Mouse (Mus musculus): Measurements from ENCODE around the gene Gm10401. TPM values are rescaled to one million over a fixed set of nuclear protein-coding genes. Genes with fewer than 3 reads are reported as not detected.
A peak's percentile ranks its signal among the peaks of the same experiment; 100 is the strongest.

Gene Gm10401
- not detected for total RNA-seq (2021)

DNA sequence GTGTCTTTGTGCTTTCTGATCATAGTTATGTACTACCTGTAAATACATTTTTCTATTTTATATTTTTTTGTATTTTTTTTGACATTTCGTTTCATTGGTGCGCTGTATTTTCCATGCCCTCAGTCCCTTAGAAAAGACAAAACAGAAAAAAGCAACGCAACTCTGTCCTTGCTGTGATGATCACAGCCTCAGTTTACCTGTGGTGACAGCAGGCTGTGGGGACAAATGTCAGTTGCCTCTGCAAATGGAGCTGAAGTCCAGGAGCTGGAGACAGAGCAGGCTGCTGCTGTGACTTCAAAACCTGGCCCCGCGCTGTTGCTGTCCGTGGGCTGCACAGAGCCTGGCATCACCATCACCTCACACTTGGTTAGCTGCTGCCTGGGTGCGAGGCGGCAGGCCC is at the start of gene Gm10401:
Gene Gm10401, minus strand, starts transcription at position 101 of the 400 bp plus-strand sequence.
- DNase-seq: no peak

DNA sequence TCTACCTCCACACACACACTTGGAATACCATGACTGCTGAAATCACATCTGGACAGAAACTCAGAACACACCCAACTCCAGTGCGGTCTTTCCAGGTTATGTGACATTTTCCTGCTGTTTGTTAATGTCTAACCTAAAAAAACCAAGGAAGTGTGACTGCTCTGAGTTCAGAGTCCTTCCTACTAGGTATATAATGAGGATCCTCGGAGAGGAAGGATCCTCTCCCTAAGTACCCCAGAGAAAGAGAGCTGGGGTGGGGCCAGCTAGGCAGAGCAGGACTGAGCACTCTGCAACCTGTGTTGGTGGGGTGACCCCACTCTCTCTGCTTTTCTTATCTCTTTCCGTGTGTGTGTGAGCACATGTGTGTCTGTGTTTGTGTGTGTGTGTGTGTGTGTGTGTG is 49.3 kb upstream of the Gm10401 start:
- DNase-seq: no peak

DNA sequence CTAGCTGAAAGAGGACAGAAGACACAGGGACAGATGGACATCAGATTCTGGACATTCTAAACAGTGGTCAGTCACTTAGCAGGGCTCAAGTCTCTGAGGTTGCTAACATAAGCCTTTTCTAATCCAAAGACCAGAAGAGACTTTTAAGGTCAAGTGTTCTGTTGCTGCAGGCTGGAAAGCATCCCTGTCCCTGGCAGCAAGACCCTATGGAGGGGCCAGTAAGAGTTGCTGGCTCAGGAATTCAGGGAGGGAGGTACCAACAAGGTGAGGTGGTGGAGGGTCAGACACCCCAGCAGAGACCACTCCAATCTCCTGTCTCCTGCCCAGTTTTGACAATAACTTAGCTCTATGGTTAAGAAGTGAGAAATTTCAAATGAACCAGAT is 48.6 kb upstream of the Gm10401 start:
- DNase-seq: no peak

DNA sequence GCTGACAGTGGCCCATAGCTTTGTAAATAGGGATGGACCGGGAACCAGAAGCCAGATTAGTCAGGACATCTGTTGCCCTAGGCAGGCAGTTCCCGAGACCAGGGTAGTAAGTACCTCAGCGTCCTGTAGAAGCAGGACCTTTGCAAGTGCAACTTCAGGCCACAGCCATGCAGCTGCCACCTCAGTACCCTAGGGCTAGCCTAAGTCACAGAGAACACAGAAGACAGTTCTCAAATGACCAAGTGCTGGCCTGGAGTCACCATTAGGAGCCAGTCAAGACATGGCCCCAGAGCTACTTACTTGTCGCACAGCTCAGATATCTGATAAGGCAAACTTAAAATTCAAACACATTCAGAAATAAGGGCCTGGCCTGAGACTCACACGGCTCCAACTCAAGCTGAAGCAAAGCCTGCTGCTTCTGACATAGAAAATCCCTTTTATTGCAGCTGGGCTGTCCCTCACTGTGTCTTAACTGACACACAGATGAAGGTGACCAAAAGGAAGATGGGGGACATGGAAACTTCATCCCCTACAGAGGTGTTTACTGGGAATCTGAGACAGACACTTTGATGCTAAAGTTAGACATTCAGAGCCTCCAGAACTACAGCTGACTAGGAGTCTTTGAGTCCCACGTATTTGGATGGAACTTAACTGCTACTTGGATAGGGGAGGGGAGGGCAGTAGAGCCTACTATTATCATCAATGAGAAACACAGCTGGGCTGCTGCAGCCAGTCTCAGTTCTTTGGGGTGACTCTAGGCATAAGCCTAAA is 48.1 kb upstream of the Gm10401 start:
- peak; percentile 3 for DNase-seq

DNA sequence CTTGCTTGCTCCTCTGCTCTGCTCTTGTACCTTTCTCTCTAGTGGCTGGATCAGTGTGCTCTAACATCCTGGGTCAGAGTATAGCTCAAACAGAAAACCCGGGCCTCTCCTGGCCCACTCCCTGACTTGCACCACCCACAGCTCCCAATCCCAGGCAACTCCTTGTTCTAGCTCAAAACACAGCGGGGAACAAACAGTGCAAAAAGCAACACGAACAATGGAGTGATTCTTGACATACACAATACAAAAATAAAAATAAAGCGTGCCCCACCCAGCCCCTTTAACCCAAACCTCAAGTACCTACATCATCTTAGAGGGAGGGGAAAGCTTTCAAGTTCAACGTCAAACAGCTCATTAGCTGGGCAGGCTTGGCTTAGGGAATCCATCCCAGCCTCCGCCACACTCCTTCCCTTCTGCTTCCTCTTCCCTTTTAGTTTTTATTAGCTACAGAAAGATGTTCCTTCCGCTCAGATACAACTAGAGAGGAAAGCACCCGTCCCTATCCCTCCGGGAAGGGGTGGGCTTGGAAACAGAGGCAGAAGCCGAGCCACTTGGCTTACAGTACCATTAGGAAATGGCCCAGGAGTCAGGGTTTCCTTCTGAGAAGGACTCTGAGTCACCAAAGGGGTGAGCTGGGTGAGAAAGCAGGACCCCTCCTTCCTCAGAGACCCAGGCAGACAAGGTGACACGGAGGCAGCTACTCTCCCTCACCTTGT is 47.3 kb upstream of the Gm10401 start:
- no peak for DNase-seq

DNA sequence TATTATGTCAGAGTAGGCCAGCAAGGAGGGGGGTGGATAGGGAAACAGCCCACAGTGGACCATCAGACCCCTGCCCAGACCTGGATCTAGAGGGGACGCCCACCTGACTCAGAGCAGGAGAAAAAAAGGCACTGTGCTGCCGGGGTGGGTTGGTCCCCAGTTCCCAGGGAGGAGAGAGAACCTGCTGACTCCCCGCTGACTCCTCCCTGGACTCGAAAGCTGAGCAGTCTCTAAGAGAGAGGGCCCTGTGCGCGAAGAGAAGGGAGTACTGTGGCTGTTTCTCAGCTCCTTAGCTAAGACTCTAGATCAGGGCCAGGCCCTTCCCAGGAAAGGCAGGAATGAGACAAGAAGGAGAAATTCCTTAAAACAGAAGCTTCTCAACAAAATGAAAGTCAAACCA is 46.4 kb upstream of the Gm10401 start:
- DNase-seq: no peak

DNA sequence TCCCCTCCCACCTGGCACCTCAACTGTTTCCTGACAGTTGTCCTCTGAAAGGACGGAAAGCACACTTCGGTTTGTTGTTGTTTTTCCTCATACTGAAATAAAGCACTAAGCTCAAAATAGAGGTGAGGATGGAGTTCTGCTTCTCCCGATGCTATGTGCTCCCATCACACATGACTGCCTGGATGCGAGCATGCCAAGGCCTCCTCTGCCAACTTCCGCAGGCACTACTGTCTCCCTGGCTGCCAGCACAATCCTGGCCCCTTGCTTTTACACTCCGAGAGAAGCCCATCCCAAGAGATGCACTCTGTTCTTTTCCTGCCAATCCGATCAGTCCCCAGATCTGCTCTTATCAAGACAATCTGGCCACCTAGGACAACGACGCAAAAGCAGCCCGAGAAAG is 45.5 kb upstream of the Gm10401 start:
- no peak for DNase-seq

DNA sequence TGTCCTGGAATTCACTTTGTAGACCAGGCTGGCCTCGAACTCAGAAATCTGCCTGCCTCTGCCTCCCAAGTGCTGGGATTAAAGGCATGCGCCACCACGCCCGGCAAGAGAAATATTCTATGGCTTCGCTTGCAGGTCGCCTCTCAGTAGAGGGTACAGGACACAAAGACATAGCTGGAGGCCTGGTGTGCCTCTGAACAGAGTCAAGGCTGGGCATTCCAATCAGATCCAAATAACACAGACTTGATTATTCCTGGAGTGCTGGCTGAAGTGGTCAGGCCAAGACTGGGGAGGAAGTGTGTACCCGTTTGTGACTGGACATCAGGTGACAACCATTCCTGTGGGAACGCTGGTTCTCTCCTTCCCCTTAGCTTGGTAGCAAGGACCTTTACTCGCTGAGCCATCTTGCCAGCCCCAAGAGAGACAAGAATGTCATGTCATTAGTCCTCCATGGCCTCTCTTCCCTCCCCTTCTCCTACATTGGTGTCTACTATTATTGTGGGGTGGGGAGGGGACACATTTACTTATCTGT is 44.1 kb upstream of the Gm10401 start:
- no peak for DNase-seq

DNA sequence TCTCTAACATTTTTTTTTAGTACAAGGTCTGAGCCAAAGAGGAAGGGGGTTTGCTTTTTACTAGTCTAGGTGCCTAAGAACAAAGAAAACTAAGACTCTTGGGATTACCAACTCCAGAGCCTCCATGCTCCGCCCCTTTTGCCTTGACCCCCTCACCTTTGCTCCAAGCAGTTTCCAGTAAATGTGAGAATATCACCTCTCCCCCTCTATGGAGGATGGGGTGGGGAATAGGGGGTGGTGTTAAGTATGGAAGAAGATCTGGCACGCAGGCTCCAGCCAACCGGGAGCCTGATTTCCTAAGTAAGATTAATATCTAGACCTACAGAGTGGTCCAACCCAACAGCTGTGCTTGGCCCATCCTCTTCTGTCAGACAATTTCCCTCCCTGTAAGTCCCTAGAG is 42.6 kb upstream of the Gm10401 start:
- no peak for DNase-seq

DNA sequence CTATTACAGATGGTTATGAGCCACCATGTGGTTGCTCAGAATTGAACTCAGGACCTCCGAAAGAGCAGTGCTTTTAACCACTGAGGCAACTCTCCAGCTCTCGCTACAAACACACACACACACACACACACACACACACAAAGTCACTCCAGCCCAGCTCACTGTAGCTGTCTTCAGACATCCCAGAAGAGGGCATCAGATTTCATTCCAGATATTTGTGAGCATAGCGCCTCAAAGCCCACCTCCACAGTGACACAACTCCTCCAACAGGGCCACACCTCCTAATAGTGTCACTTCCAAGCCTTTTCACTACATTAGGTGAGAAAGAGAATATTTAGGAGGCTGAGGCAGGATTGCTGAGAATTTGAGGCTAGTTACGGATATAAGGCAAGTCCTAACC is 41.0 kb upstream of the Gm10401 start:
- no peak for DNase-seq

DNA sequence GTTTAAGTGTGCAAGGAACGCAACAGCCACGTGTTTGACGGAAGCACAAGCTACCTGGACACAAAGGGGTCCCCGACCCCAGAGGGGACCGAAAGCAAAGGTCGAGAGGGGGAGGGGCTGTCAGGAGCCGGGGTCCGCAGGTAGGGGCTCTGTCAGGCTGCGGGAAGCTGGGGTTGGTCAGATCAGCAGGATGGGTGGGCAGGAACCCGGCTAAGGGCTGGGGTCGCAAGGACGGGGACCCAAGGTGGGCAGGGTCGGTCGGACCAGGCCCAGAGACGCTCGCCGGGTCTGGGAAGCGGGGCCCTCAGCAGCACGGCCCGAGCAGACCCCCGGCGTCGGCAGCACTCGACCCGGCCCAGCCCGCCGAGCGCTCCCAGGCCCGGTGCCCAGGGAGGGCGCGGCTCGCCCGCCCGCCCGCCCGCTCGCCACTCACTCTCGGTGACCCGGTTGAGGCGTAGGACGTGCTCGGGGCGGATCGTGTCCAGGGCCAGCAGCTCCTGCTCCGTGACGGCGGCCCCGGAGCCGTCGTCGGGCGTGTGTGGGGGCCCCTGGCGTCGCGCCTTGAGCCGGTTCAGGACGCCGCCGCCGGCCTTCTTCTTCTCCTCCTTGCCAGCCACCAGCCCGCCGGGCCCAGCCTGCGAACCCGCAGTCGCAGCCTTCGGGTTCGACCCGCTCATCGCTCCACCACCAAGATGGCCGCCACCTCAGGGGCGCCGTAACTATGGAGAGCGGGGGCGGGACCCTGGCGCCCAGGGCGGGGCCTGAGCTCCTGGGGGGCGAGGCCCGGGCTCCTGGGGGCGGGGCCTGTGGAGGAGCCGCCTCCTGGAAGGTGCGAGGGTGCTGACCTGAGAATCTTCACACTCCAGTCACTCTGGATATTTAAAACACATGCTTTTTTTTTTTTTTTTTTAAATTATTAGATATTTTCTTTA is 36.4 kb upstream of the Gm10401 start, which contains the start of gene Unc119b:
Gene Unc119b, minus strand, starts transcription at position 742 of the 932 bp plus-strand sequence.
- DNase-seq: peak; percentile 92

DNA sequence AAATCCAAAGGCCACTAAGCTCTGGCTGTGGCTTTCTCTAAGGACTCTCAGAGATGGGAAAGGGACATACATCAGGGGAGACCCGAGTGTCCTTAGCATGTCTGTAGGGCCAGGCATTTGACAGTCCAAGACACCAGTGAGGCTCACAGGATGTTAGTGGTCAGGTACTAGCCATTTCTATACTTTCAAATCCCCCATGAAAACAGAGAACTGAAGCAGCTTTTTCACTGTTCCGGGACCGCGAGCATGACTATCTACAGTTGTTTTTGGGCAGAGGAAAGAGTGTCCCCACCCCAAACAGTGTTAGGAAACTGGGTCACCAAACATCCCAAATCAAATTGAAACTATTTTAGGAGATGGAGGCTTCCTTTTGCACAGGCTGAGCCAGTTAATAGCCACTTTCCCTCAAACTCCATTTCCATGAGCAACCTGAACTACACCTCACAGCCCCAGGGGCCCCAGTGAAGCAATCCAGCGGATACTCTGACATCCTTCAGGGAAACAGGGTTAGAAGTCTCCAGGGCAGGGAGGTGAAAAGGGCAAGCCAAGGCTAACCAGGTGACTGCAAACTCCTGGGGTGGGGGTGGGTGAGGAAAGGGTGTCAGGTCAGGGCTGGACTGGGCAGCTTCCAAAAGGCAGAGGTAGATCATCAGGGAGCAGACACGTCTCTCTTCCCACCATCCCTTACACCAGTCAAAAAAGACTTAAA is 35.4 kb upstream of the Gm10401 start:
- DNase-seq: no peak

DNA sequence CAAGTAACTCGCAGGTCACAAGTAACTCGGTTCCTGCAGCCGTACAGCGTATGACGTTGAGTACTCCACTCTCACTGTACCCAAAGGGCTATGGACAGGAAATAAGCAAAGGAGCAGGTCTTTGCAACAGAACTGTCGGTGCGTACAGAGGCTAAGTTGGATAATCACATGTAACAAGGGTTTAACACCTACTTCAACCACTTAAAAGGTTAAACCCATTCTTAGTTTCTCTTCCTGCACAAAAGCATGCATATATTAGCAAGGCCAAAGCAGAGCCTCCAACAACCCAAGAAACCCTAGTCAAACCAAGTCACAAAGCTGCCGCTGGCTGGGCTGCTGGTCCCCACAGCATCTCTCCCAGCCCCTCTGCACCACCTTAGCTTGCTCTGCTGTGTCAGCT is 34.4 kb upstream of the Gm10401 start:
- no peak for DNase-seq

DNA sequence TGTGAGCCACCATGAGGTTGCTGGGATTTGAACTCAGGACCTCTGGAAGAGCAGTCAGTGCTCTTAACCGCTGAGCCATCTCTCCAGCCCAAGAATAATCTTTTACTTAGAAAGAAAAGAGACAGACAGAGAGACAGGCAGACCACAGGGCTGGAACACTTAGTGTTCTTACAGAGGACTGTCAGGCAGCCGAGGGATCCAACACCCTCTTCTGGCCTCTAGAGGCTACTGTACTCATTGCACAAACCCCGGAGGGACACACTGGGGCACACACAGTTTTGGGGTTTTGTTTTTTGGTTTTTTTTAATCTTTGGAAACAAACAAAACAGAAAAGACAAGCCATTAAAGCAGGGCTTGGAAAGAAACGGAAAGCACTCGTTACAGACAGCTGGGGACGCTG is 31.2 kb upstream of the Gm10401 start:
- peak; percentile 4 for DNase-seq

DNA sequence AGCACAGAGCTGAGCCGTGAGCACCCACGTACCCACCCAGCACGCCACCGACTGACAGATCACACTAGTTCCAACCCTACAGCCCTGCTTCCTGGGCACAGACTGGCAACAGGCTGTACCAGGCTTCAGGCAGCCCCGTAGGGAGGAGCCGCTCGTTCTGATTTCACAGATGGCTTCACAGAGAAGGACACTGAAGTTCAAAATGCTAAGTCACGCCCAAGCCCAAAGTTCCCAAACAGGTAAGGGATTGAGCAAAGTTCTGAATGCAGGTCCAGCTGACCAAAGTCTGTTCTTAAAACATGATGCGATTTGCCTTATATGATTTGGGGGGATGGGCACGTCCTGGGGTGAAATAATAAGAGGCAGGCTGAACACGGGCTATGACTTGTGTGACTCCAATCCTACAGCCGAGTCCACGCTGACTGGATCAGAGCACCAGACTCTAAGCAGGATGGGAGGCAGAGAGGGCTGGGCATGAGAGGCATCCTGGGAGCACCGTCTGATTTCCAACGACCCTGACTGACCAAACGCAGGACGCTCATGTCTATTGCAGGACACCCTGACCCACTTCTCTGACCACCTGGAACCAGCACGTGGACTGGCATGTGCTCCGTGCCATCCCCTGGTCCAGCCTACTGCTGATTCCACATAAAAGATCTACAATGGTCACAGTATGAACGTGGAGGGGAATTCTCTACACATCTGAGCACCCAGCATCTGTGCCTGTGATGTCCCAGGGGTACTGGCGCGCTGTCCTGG is 29.5 kb upstream of the Gm10401 start:
- DNase-seq: no peak

DNA sequence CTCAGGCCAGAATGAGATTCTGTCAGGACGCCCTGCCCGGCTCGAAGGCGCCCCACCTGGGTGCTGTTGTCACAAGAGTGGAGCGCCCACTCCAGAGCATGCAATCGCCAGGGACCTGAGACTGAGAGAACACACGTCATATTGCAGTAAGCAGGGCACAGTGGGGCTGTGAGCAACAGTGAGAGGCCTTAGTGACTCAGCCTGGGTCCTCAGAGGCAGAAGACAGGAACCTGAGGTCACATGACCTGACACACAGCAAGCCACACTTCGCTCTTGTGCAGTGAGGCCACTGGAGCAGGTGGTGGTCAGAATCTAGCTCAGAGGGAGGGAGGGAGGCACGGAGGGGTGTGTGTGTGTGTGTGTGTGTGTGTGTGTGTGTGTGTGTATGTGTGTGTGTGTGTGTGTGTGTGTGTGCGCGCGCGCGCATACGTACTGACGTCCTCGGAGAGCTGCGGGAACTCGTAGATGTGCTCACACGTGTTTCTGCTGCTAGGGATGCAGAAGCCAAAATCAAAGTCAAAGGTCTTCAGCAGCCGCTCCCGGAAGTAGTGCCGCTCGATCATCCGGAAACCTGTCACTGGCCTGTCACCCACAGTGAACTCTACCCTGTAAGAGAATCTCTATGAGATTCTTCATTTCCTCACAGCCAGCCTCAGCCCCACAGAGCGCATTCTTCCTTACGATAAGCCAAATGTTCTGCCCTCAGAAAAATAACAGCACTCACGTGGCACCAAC is 28.6 kb upstream of the Gm10401 start:
- no peak for DNase-seq

DNA sequence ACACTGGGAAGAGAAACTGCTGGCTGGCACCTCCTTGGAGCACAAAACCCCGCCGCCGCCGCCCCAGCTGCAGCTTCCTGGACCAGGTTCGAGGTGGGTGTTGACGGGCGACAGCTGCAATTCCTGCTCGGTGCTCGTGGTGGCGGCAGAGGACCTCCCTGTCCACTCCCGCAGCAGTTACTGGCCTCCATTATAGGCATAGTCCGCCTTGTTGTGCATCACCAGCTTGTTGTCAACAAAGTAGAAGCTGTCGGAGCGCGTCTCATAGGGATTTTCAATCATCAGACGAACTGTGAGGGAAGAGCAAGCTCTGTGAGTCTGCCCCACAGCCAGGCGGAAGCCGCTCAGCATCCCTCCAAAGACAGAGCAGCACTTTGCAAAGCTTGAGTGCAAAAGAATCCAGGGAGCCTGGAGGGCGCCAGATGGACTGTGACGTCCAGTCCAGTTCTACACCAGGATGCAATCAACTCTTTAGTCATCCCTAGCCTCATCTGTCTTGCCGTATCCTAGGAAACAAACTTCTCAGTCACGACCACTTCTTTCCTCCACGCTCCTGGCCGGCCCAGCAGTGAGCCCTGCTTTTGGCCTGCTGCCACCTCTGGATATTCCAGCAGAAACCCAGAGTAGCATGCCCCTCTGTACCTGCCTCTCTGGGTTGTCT is 27.2 kb upstream of the Gm10401 start:
- peak; percentile 90 for DNase-seq

DNA sequence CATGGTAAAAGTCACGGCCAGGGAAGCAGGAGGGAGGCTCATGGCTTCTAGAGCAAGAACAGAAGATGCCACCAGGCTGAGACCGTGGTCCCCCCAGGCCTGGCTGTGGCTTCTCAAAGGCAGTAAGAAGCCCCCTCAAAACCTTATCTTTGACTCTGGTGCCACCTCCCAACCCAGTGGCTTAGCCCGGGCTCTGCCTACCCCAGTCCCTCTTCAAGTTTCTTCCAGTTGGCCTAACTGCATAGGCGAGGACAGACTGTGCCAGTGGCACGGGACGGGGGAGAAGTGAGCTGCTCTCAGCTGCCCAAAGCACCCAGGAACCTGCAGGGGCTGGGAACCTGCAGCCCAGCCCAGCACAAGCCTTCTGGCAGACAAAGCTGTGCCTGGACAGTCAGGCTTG is 26.6 kb upstream of the Gm10401 start:
- DNase-seq: no peak

DNA sequence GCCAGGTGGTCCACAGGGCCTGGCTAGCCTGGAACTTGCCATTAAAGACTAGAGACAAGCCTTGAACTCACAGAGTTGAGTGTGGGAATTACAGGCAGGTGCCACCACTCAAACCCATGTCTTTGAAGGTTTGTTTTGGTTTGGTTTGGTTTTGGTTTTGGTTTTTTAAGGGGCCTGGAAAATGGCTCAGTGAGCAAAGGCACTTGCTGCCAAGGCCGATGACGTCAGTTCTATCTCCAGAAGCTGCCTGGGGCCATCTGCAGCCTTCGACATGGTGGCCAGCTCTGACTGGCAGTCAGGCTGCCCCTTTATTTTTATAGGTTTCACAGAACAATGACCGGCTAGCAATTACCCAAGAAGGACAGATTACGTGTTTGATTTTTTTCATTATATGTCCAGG is 22.9 kb upstream of the Gm10401 start:
- DNase-seq: peak; percentile 9

All from heart, postnatal 4 days (tissue).